Mouse (Mus musculus) liver, embryonic 14.5 days (tissue): ENCODE results near the gene Upk1a. TPM values are rescaled to one million over a fixed set of nuclear protein-coding genes. Genes with fewer than 3 reads are reported as not detected.
A peak's percentile ranks its signal among the peaks of the same experiment; 100 is the strongest.

Experiments
- ATAC-seq: fragments of 200-750 bp; cut with Nextera tagmentation; 2 replicates; pipeline ENCODE4 v1.8.0; 2017; ENCODE audit warnings: moderate number of reproducible peaks, mild to moderate bottlenecking, moderate library complexity; ENCODE audit not compliant: insufficient read depth
- DNase-seq, 3 experiments: peaks; one replicate each; pipeline ENCODE4 v3.0.0-alpha.2; 2012 to 2013; ENCODE audit warnings: low read depth in 3 of 3, low spot score in 3 of 3
- H3K27ac ChIP-seq: fragments of 300-500 bp; sonication (generic); 2 replicates; pipeline ENCODE4 v1.5.1; 2014; ENCODE audit warnings: moderate library complexity, mild to moderate bottlenecking, control low read depth, inconsistent platforms
- H3K27me3 ChIP-seq: fragments of 300-500 bp; sonication (generic); 2 replicates; pipeline ENCODE4 v1.6.1; 2014; ENCODE audit warnings: mild to moderate bottlenecking, low read length, moderate library complexity; ENCODE audit not compliant: control insufficient read depth, insufficient read depth
- H3K36me3 ChIP-seq: fragments of 300-500 bp; sonication (generic); replicated peaks from 2 replicates; pipeline ENCODE4 v1.6.1; 2014; ENCODE audit warnings: low read depth; ENCODE audit not compliant: control insufficient read depth, insufficient read depth
- H3K4me1 ChIP-seq, 2 experiments: fragments of 200-500 bp in 1 of 2; fragments of 300-500 bp in 1 of 2; sonication (generic) in 1 of 2; replicated peaks; 2 replicates each; pipeline ENCODE4 v1.6.1; 2012 to 2014; ENCODE audit warnings: antibody characterized with exemption in 1 of 2, inconsistent platforms in 1 of 2, low read length in 1 of 2; ENCODE audit not compliant: control insufficient read depth in 2 of 2, insufficient read depth in 2 of 2
- H3K4me2 ChIP-seq: fragments of 300-500 bp; sonication (generic); 2 replicates; pipeline ENCODE4 v1.6.1; 2014; ENCODE audit warnings: low read depth, mild to moderate bottlenecking, control low read depth, moderate library complexity
- H3K4me3 ChIP-seq, 2 experiments: fragments of 200-500 bp in 1 of 2; fragments of 300-500 bp in 1 of 2; sonication (generic) in 1 of 2; 2 replicates each; pipeline ENCODE4 v1.5.1; 2012 to 2014; ENCODE audit warnings: low read depth in 2 of 2, low read length in 2 of 2, mild to moderate bottlenecking in 2 of 2, control low read depth in 1 of 2, inconsistent platforms in 1 of 2, moderate library complexity in 1 of 2; ENCODE audit not compliant: insufficient read depth in 1 of 2
- H3K9ac ChIP-seq: fragments of 300-500 bp; sonication (generic); replicated peaks from 2 replicates; pipeline ENCODE4 v1.6.1; 2014; ENCODE audit warnings: mild to moderate bottlenecking, control low read depth, moderate library complexity
- H3K9me3 ChIP-seq: fragments of 300-500 bp; sonication (generic); 2 replicates; pipeline ENCODE4 v1.6.1; 2016; ENCODE audit warnings: low read length, mixed read lengths; ENCODE audit not compliant: control insufficient read depth
- CTCF ChIP-seq: IDR thresholded peaks from 2 replicates; pipeline ENCODE4 v1.5.1; 2016; ENCODE audit warnings: antibody characterized with exemption, low read depth, control low read depth
- EP300 ChIP-seq: IDR thresholded peaks from 2 replicates; pipeline ENCODE4 v1.6.1; 2016; ENCODE audit warnings: antibody characterized with exemption, low read depth
- WGBS: fragments of 180-500 bp; shearing (Covaris S2); extraction: QIAGEN DNeasy Blood & Tissue Kit; methylation state at CpG from one replicate; pipeline ENCODE4 v1.1.7; 2014; ENCODE audit not compliant: insufficient replicate concordance; 5-methylcytosine and 5-hydroxymethylcytosine counted together
- polyA plus RNA-seq, 2 experiments: library from polyadenylated mRNA; depleted of rRNA in 1 of 2; stranded (reverse) in 1 of 2; unstranded in 1 of 2; fragments of >200 nt; fragmentation: Nextera tagmentation in 1 of 2; extraction: Ambion mirVana in 1 of 2; gene quantifications; 2 replicates each; pipeline versions ENCODE4 v1.2.1 to v1.2.3; 2012 to 2014

Gene Upk1a
- 0.29 and 0.67 TPM in 2 replicates for polyA plus RNA-seq (2012; rRNA removed)
- not detected in 2 replicates for polyA plus RNA-seq (2014; fragmentation: Nextera tagmentation; extraction: Ambion mirVana)

- Histone ChIP-seq H3K4me3 (no peak within 1 kb of the TSS), H3K9ac (no peak within 1 kb of the TSS), H3K36me3 (peaks cover 6% of the 10 kb centered on the region; the same call in 1 of the 2 replicates), H3K4me2 (no peak within 1 kb of the TSS), H3K4me1 (peaks cover 0 to 5% of the 10 kb centered on the region in 2 experiments; a peak in 2 of 4 replicates), H3K27me3 (no peaks in the 10 kb centered on the region), H3K9me3 (no peaks in the 10 kb centered on the region), H3K27ac (no peak within 1 kb of the TSS)
- DNase-seq (no peak), ATAC-seq (no peak)
- 71% methylated on average over 8 of the region's 8 CpGs for WGBS
- TF ChIP-seq CTCF (no peak), EP300 (no peak)
Observed at GRCm38 (mm10) chr7:30612654-30613402, at the start of gene Upk1a. Gene Upk1a (minus strand): TSS chr7:30612847.

- peak within 1 kb of the TSS; percentile 85 to 91 for H3K4me3 ChIP-seq
- H3K27ac ChIP-seq: peak within 1 kb of the TSS; percentile 59
- ATAC-seq (peak; percentile 99), DNase-seq (peak; percentile 99 to 100 (median 99))
- peak within 1 kb of the TSS; percentile 73 for H3K4me2 ChIP-seq
- H3K9me3 ChIP-seq: no peaks in the 10 kb centered on the region
- TF ChIP-seq CTCF (no peak), EP300 (no peak)
- peaks cover 2 to 6% of the 10 kb centered on the region in 2 experiments; a peak in 3 of 4 replicates for H3K4me1 ChIP-seq
- WGBS: 1% methylated on average over 59 of the region's 59 CpGs
- peaks cover 37% of the 10 kb centered on the region for H3K36me3 ChIP-seq
- no peaks in the 10 kb centered on the region for H3K27me3 ChIP-seq
- peak within 1 kb of the TSS; percentile 93 for H3K9ac ChIP-seq
Observed at GRCm38 (mm10) chr7:30649591-30650540, 37.2 kb upstream of the Upk1a start, which contains the start of gene Rbm42. Gene Rbm42 (minus strand): TSS chr7:30650317.

GRCm38 (mm10) chr7:30639083-30639482 is 26.4 kb upstream of the Upk1a start:
- 20% methylated on average over 4 of the region's 4 CpGs for WGBS
- Histone ChIP-seq H3K36me3 (peaks cover 18% of the 10 kb centered on the region), H3K27me3 (peaks cover 26% of the 10 kb centered on the region), H3K9ac (no peak overlapping the region), H3K4me2 (no peak overlapping the region), H3K27ac (no peak overlapping the region), H3K9me3 (no peaks in the 10 kb centered on the region), H3K4me3 (no peak overlapping the region), H3K4me1 (no peaks in the 10 kb centered on the region)
- no peak for TF ChIP-seq EP300
- no peak for TF ChIP-seq CTCF
- DNase-seq (no peak), ATAC-seq (no peak)

GRCm38 (mm10) chr7:30636395-30636794 is 23.7 kb upstream of the Upk1a start:
- ATAC-seq (no peak), DNase-seq (no peak)
- no peak overlapping the region for H3K4me3 ChIP-seq
- no peak overlapping the region for H3K9ac ChIP-seq
- WGBS: 13% methylated on average over 11 of the region's 11 CpGs
- peaks cover under 1% of the 10 kb centered on the region; the same call in 1 of the 2 replicates for H3K36me3 ChIP-seq
- peaks cover 50% of the 10 kb centered on the region for H3K27me3 ChIP-seq
- no peak overlapping the region for H3K4me2 ChIP-seq
- H3K9me3 ChIP-seq: no peaks in the 10 kb centered on the region
- H3K4me1 ChIP-seq: no peaks in the 10 kb centered on the region
- TF ChIP-seq EP300 (no peak), CTCF (no peak)
- H3K27ac ChIP-seq: no peak overlapping the region
